Mouse (Mus musculus) heart, adult 8-10 months (tissue): ENCODE results near the gene Enc1. TPM values are rescaled to one million over a fixed set of nuclear protein-coding genes. Genes with fewer than 3 reads are reported as not detected.

Experiments used
- DNase-seq: peaks from one replicate; pipeline ENCODE4 v3.0.0; 2022; ENCODE audit warnings: low spot score
- total RNA-seq, 4 experiments: library from RNA; stranded (reverse); gene quantifications; 2 replicates each; pipeline ENCODE4 v1.2.4; 2022

Gene Enc1
- total RNA-seq = 1 to 10 TPM; 3.6 to 7.0 (median 4.7) TPM

- peak; percentile 88 for DNase-seq
These were observed at the start of gene Enc1 for GRCm38 (mm10) chr13:97240965-97241786. Gene Enc1, plus strand, starts transcription at chr13:97241105.

DNA sequence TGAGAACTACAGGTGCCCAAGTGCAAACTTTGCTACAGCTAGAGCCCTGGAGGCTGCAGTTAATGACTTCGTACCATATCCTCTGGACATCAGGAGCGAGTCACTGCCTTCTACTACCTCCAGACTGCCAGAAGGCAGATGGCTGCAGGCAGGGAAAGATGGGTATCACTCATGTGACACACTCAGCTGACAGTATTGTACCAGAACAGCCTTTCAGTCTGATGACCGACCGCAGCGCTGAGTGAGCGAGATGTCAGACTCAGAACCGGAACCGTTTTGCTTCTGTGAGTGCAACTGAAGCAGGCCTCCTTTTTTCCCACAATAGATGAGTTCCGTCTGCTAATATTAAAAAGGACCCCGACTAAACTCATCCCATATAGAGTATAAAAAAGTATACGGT is 48.3 kb upstream of the Enc1 start:
- DNase-seq = no peak

- DNase-seq = peak; percentile 66
These were observed 47.5 kb upstream of the Enc1 start for GRCm38 (mm10) chr13:97193420-97193819.

DNA sequence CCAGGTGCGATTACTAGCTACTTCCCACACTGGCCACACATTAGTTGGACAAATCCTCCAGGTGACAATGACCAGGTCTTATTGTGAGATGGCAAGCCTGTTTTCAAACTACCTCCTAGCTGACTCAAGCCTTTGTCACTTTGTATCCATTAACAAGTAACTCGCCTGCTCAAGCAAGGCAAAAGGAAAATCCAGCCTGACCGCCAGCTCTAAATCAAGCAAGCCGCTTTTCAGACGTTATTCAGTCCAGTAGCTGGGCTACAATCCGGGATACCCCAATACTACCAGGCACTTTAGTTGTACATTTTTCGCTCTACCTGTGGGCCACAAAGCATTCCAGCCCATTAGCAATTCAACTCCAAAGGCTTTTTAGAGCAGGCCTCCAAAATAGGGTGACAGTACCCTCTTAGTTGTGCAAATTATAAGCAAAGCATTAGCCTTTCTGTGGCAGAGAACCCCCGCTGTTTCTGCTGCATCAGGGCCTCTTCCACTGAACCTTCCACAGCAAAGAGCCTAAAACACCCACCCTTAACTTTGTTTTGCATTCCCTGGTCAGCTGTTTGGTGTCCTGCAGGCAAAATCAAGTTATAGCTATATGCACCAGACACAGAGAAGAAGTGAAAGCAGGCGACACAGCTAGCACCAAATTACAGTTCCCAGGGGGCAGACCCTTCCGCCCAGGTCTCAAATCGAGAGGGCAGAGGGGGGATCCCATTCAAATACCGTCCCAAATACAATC is 44.5 kb upstream of the Enc1 start:
- no peak for DNase-seq

GRCm38 (mm10) chr13:97196925-97197218 is 44.0 kb upstream of the Enc1 start:
- no peak for DNase-seq

GRCm38 (mm10) chr13:97197932-97198562 is 42.9 kb upstream of the Enc1 start, which contains the start of gene Hexb:
Gene Hexb, minus strand, starts transcription at chr13:97198357.
- DNase-seq = peak; percentile 97

- DNase-seq = no peak
These were observed 41.8 kb upstream of the Enc1 start for GRCm38 (mm10) chr13:97199123-97199522.

DNA sequence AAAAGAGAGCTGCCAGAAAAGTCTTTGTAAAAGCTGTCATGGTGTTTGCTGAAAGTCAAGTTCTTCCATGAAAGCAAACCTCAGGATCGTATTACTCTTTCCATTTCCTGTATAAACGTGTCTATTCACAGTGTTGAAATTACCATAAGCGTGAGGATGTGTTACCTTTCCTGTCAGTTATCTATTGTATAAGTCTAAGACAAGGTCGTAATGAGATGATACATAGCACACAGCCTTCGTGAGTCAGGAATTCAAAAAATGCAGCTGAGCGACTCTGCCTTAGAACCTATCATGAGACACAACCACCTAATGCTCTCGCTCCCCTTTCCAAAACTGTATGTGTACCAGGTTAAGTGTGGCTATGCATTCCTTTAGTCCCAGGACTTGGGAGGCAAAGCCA is 39.8 kb upstream of the Enc1 start:
- no peak for DNase-seq

DNA sequence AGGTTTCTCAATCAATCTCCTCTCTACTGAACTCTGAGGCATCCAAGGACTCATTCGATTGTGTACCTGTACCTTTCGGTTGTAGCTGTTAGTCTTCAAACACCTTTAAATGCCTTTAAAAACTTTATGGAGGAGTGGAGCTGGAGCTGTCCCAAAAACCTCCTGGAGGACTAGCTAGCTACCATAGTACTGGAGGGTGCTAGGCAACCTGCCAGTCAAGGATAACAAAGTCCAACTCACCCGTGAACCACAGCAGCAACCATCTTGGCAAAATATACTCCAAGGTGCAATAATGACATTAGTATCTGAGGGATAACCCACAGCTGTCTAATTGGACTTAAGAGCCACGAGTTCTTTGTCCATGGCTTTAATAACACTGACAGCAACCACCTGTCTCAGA is 39.0 kb upstream of the Enc1 start:
- no peak for DNase-seq

DNA sequence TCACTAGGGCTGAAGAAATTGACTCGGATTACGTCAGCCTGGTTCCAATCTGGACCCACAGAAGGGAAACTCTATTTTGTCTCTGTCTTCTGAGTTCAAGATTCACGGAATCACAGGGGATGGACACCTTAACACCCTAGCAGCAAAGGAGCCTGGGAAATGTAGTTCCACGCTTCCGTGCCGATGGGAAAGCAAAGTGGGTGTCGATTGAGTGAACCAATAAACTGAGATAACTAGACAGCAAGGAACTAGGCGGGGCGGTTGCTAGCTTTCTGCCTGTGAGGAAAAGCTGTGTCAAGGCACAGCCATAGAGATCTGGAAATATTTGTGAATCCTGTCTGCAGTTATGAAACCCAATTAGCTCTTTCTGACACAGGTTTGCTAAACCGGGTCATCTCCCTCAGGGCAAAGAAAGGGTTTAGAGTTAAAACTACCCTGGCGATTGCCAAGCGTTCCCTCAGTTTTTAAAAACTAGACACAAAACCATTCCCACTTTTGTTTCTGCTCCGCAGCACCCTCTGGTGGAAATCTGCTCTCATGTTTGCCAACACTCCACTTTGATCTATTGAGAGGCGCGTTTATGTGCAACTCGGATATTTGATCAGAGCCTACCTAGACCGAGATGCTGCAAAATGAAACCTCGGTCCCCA is 35.7 kb upstream of the Enc1 start:
- peak; percentile 91 for DNase-seq

DNA sequence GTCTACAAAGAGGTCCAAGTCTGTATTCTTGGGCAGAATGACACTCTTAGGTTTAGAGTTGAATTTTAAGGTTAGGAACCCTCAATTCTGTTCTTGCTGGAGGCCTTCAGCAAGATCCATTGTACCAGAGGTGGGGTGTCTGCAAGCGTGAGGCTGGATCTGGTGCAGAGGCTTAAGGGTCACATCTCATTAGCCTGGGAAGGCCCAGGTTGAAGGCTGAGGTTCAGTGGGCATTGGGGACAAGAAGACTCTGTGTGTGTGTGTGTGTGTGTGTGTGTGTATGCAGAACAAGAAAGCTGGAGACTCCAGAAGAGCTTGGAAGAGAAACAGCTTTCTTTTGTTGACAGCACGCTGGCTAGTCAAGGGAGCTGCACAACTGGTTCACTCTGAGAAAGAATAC is 34.9 kb upstream of the Enc1 start:
- no peak for DNase-seq

DNA sequence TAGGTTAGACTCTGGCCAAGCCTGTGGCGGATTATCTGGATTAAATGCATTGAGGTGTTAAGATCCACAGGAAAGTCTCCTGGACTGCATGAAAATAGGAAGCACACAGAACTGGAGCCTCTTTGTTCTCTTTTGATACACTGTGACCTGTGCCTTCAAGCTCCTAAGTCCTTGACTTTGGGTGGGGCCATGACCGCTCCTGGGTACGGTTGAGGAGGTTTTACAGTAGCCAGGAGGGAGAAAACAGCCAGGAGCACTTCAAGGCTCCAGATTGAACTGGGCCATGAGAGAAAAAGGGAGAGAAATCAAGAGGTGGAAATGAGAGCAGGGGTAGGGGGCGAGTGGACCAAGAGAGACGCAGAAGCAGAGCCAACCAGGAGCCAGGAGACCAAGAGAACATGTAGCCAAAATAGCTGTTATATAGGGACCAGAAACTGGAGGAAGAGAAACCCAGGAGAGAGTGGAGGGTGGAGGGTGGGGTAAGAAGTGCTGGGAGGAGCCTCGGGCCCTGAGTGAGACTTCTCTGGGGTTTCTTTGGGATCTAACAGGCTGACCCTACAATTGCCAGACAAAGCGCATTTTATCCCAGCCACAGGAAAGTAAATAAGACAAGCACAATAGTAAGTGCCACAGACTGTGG is 33.3 kb upstream of the Enc1 start:
- no peak for DNase-seq

DNA sequence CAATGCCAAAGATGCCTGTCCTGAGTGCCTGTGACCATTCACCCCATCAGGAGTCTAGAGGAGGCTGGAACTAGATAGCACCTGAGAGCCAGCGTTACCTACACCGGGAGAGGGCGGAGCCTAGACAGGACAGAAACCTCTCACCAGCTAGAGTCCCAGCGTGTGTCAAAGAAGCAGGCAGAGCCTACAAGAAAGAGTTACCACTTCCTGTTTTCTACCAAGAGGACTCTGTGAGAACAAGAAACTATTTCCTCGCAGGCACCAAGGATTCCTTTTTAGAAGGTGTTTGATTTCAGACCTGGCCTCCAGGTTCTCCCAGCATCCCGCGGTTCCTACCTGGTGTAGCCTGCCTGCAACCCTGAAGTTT is 32.8 kb upstream of the Enc1 start:
- no peak for DNase-seq

DNA sequence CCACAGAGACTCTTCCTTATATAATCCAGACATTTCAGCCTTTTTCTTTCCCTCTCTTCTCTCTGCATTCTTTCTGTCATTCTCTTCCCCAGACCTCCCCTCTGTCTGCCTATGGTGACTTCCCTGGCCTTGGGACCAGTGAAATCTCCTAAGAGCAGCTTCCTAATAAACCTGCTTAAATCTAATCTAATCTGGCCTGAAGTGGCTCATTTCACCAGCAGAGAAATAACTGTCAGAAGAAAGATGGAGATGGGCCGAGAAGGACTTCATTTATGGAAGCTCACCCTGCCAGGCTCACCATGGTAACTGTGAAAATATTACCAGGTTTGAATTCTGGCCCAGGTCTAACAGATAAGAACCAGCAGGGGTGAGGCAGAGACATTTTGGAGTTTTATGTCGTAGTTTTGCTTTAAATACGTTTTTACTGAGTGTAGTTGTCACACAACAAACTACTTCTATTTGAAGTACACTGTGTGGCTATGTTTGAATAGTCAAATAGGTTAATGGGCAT is 32.4 kb upstream of the Enc1 start:
- no peak for DNase-seq

DNA sequence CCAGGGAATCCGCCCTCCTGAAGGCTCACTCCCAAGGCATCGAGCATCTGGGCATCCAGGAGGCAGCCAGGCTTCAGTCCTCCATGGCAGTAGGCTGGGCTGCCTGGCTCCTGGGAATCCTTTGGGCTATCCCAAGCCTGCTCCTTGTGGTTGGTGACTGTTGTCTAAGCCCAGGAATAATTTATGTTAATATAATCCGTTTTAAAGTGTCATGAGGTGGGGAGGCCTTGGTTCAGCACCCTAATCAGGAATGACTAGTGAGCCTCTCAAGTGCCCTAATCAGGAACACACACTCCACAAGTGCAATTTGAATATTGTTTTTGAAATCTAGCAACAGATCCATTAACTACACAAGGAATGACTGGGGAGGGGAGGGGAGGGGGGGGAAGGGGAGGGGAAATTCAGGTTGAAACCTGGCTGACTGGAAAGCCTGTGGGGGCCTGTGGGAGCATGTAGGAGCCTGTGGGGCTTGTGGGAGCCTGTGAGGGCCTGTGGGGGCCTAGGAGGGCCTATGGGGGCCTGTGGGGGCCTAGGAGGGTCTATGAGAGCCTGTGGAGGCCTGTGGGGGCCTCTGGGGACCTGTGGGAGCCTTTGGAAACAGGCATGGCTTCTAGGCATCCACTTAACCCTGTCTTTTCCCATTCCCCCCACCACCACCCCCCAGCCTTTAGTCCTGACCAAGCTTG is 26.2 kb upstream of the Enc1 start:
- no peak for DNase-seq

GRCm38 (mm10) chr13:97215563-97215962 is 25.3 kb upstream of the Enc1 start:
- no peak for DNase-seq

- DNase-seq = no peak
These were observed 24.7 kb upstream of the Enc1 start for GRCm38 (mm10) chr13:97216196-97216595.

DNA sequence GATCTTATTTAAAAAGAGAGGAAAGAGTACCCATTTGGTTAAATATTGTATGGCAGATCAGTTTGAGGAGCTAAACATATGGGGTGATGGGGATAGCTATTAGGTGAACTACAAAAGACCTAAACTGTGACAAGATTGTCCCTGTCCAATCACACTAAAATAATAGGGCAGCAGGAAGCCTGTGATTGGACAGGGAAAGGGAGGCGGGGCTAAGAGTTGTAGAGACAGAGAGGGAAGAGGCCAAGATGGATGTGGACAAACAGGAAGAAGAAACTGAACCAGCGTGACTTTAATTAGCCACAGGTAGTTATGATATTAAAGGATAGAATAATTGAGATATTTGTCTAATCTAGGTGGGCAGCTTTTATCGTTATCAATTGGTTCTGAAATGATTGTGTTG is 20.9 kb upstream of the Enc1 start:
- DNase-seq = no peak

GRCm38 (mm10) chr13:97223856-97224255 is 17.0 kb upstream of the Enc1 start:
- no peak for DNase-seq

DNA sequence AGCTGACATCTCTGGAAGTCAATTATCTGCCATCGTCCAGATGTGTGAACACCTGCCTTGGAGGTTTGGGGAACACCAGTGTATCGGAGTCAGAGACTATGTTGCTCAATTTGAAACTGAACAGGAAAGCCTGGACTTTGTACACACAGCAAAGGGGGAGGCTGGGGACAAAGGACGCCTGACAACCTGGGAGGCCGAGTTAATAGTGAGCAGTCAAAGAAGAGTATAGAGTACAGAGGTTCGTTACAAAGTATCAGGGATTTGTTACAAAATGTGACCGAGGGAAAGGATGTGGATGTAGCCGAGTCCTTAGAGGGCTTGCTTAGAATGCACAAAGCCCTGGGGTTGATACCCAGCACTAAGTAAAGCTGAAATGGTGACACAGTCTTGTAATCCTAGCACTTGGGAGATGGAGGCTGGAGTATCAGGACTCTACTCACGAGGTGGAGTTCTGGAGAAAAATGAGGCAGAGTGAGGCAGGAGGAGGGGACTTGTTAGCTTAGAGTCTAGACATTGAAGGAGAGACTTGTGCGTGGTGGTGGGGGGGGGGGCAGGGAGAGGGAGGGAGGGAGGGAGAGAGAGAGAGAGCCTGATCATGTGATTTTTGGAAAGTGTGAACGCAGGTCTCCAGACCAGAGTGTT is 16.4 kb upstream of the Enc1 start:
- no peak for DNase-seq

- no peak for DNase-seq
These were observed 15.8 kb upstream of the Enc1 start for GRCm38 (mm10) chr13:97225130-97225529.
